In the genomic region with DNA sequence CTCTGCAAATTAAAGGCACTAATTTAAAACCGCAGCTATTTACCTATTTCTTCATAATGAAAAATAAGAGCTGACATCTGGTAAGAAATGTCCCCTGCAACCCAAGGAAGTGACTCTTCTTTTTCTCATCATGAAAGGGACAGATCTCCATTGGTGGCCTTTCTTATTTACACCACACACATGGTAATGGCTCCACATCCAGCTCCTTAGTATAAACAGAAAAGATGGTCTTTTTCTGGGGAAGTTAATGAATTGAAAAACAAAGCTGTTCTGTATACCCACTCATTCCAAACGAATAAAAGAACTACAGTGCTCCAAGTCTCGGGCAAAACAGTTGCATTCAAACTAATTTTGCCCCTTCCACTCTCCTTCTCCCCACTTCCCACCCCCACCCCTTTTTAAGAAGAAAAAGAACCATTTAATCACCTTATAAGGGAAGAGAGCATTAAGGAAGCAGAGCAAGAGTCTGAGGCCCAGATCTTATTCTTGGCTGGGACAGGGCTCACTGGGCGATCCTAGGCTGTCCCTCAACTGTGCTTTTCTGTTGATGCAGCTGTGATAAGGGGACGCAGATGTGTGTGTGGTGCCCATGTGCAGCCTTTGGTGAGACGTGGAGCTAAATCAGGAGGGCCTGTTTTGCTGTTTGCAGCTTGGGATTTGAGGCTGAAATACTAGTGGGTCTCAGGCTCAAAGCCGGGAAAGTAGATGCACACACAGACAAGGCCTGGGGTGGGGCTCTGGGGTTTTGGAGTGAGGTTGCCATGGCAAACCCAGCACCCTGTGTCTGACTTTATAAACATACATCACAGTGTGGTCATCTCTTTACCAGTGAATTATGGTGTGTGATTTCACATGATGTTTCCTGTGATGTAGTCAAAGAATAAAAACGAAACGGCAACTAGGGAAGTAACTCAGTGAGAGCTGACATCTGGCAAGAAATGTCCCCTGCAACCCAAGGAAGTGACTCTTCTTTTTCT, we compare ENCODE assay signal across 9 mouse cellular contexts.
DNase-seq lines count a peak whose midpoint lies in the region; ATAC-seq and TF ChIP-seq lines count a peak whose summit lies in the region.
"Had no signal": no experiment of that assay in that cellular context is flagged by ENCODE, and none has a peak within 500 bp of the region (broad histone marks: within the 10 kb centered on the region; RNA-seq: fewer than 3 reads in every experiment).

No protein-coding gene starts in this region.

- H3K9ac ChIP-seq in forebrain, postnatal 0 days: no peak overlapping the region
- H3K9ac ChIP-seq in forebrain, embryonic 11.5 days (ENCODE audit: low read length): no peak overlapping the region
- H3K9ac ChIP-seq: heart, embryonic 15.5 days had no signal

- no peaks in the 10 kb centered on the region for H3K27me3 ChIP-seq in forebrain, postnatal 0 days (ENCODE audit: insufficient read depth, low read length)
- H3K27me3 ChIP-seq in forebrain, embryonic 11.5 days (ENCODE audit: control insufficient read depth, insufficient read depth, low read length): no peaks in the 10 kb centered on the region
- H3K27me3 ChIP-seq: heart, embryonic 15.5 days had no signal

- WGBS in forebrain, postnatal 0 days: 38% methylated on average over 9 of the region's 9 CpGs
- WGBS in forebrain, embryonic 11.5 days: 46% methylated on average over 9 of the region's 9 CpGs

- H3K4me1 ChIP-seq in forebrain, postnatal 0 days (ENCODE audit: insufficient read depth): no peaks in the 10 kb centered on the region
- H3K4me1 ChIP-seq in forebrain, embryonic 11.5 days (replicated peaks; ENCODE audit: control insufficient read depth, insufficient read depth, low read length): 0 out of 2 replicates have a peak, but pooled peaks cover 2% of the 10 kb centered on the region
- H3K4me1 ChIP-seq: heart, embryonic 15.5 days had no signal

- no peak overlapping the region for H3K4me3 ChIP-seq in forebrain, postnatal 0 days (ENCODE audit: low read depth, low read length)
- H3K4me3 ChIP-seq in forebrain, embryonic 11.5 days (ENCODE audit: low read depth, low read length): no peak overlapping the region
- H3K4me3 ChIP-seq: heart, embryonic 15.5 days had no signal

- peak; percentile 25; the same call in 1 of the 2 replicates for ATAC-seq in forebrain, postnatal 0 days
- ATAC-seq in forebrain, embryonic 11.5 days (replicated peaks; ENCODE audit: low FRiP score): no peak
- peak; percentile 82 for ATAC-seq in granulocyte monocyte progenitor cell, adult 5-6 weeks (replicated peaks; ENCODE audit: poor library complexity, severe bottlenecking)
- ATAC-seq in megakaryocyte-erythroid progenitor cell, adult 5-6 weeks (replicated peaks; ENCODE audit: low FRiP score, low TSS enrichment, poor library complexity, severe bottlenecking): 0 out of 2 replicates have a peak, but pooled peaks have one; percentile 31

- no peak overlapping the region for H3K27ac ChIP-seq in forebrain, postnatal 0 days (ENCODE audit: low read depth, low read length)
- no peak overlapping the region for H3K27ac ChIP-seq in forebrain, embryonic 11.5 days (ENCODE audit: low read depth, low read length)
- H3K27ac ChIP-seq: heart, embryonic 15.5 days had no signal

- no peak overlapping the region for H3K4me2 ChIP-seq in forebrain, postnatal 0 days (ENCODE audit: low read depth)
- H3K4me2 ChIP-seq in forebrain, embryonic 11.5 days (ENCODE audit: low read depth, low read length, severe bottlenecking): no peak overlapping the region
- H3K4me2 ChIP-seq: heart, embryonic 15.5 days had no signal

- H3K36me3 ChIP-seq in forebrain, postnatal 0 days (ENCODE audit: insufficient read depth): no peaks in the 10 kb centered on the region
- H3K36me3 ChIP-seq in forebrain, embryonic 11.5 days (ENCODE audit: control insufficient read depth, insufficient read depth, low read length): no peaks in the 10 kb centered on the region
- H3K36me3 ChIP-seq: heart, embryonic 15.5 days had no signal

- intact Hi-C loops in left cerebral cortex, postnatal 36 days (cut with DNase I): no loop called here

- DNase-seq in forebrain, postnatal 0 days: no peak
- DNase-seq in forebrain, embryonic 11.5 days (ENCODE audit: low spot score): no peak
- peak; percentile 62 to 67 for DNase-seq in B cell, adult 2 months
- DNase-seq in left cerebral cortex, adult 18-20 months (ENCODE audit: low spot score in 2 of 2): no peak
- no peak for DNase-seq in left cerebral cortex, postnatal 36 days (ENCODE audit: low spot score in 2 of 2)
- no peak for DNase-seq in gastrocnemius, adult 18-20 months (ENCODE audit: low spot score)

- no peaks in the 10 kb centered on the region for H3K9me3 ChIP-seq in forebrain, postnatal 0 days (ENCODE audit: low read length)
- no peaks in the 10 kb centered on the region for H3K9me3 ChIP-seq in forebrain, embryonic 11.5 days (ENCODE audit: control insufficient read depth, low read length)
- H3K9me3 ChIP-seq: heart, embryonic 15.5 days had no signal

- TF ChIP-seq CTCF in forebrain, postnatal 0 days (IDR thresholded peaks at IDR 0.05; ENCODE audit: low read depth): no peak

Comparison
In these comparisons a context has a peak if more than half of its experiments do, and no peak if none do; other contexts are left out.
1. DNase-seq: peak in B cell, adult 2 months (2 of 2); none in forebrain, postnatal 0 days (single experiment), forebrain, embryonic 11.5 days (single experiment), left cerebral cortex, adult 18-20 months (0 of 2), left cerebral cortex, postnatal 36 days (0 of 2) and gastrocnemius, adult 18-20 months (single experiment).